ENCODE assay signal across 13 mouse cellular contexts in genomic region chr13:81131860-81132259, GRCm38 (mm10).
DNase-seq lines count a peak whose midpoint lies in the region; ATAC-seq and TF ChIP-seq lines count a peak whose summit lies in the region.
"Had no signal": no experiment of that assay in that cellular context is flagged by ENCODE, and none has a peak within 500 bp of the region (broad histone marks: within the 10 kb centered on the region; RNA-seq: fewer than 3 reads in every experiment).

No protein-coding gene starts in this region.

- 72% methylated on average over 6 of the region's 6 CpGs for WGBS in spleen, adult 2 months
- WGBS in heart, postnatal 0 days, result 11% methylated on average over 6 of the region's 6 CpGs

- TF ChIP-seq CTCF in spleen, adult 2 months (IDR thresholded peaks at IDR 0.05; ENCODE audit: extremely low read depth, insufficient read depth, insufficient read length, insufficient replicate concordance), result no peak
- TF ChIP-seq CTCF in heart, postnatal 0 days (IDR thresholded peaks at IDR 0.05; ENCODE audit: low read depth), result no peak

- 0 out of 2 replicates have a peak overlapping the region, but pooled peaks have one; percentile 8 for H3K9ac ChIP-seq in heart, postnatal 0 days (replicated peaks; ENCODE audit: low read depth, low read length)
- H3K9ac ChIP-seq: embryonic facial prominence, embryonic 13.5 days; forebrain, postnatal 0 days; hindbrain, embryonic 15.5 days had no signal

- 0 out of 2 replicates have a peak overlapping the region, but pooled peaks have one; percentile 29 for H3K27ac ChIP-seq in spleen, adult 2 months (ENCODE audit: insufficient read depth, low read length)
- peak overlapping the region; percentile 88 for H3K27ac ChIP-seq in heart, postnatal 0 days (ENCODE audit: low read depth)
- H3K27ac ChIP-seq: embryonic facial prominence, embryonic 13.5 days; hindbrain, embryonic 15.5 days had no signal

- TF ChIP-seq EP300 in heart, postnatal 0 days (IDR thresholded peaks at IDR 0.05; ENCODE audit: low read depth), result peak; percentile 82

- no peaks in the 10 kb centered on the region for H3K36me3 ChIP-seq in spleen, adult 2 months (ENCODE audit: control insufficient read depth, insufficient read depth, low read length)
- no peaks in the 10 kb centered on the region for H3K36me3 ChIP-seq in heart, postnatal 0 days (replicated peaks; ENCODE audit: control insufficient read depth, insufficient read depth, low read length)
- H3K36me3 ChIP-seq: embryonic facial prominence, embryonic 13.5 days; G1E; hindbrain, embryonic 15.5 days had no signal

- no peak for DNase-seq in spleen, adult 2 months (ENCODE audit: low read depth in 1 of 2, low spot score in 2 of 2)
- no peak for DNase-seq in spleen, postnatal 14 days (ENCODE audit: low spot score in 2 of 2)
- peak; percentile 71 to 79 for DNase-seq in heart, adult 18-20 months
- peak; percentile 75 for DNase-seq in heart, postnatal 0 days (ENCODE audit: low spot score)
- DNase-seq in lung, postnatal 36 days, result peak; percentile 41
- no peak for DNase-seq in adrenal gland, adult 2 months
- DNase-seq in thymus, adult 18-20 months, result no peak
- DNase-seq: cerebellum, adult 11-12 months; forebrain, postnatal 0 days; kidney, postnatal 14 days had no signal

- H3K4me3 ChIP-seq in spleen, adult 2 months (ENCODE audit: extremely low read depth, insufficient read depth, insufficient read length), result no peak overlapping the region
- no peak overlapping the region for H3K4me3 ChIP-seq in heart, postnatal 0 days (ENCODE audit: low read depth, low read length)
- H3K4me3 ChIP-seq: embryonic facial prominence, embryonic 13.5 days; hindbrain, embryonic 15.5 days had no signal

- H3K4me1 ChIP-seq in spleen, adult 2 months (ENCODE audit: control insufficient read depth, insufficient read depth, insufficient read length), result no peaks in the 10 kb centered on the region; the same call in 1 of the 2 replicates
- H3K4me1 ChIP-seq in heart, postnatal 0 days (ENCODE audit: control insufficient read depth, insufficient read depth), result peaks cover 40% of the 10 kb centered on the region

- H3K4me2 ChIP-seq in heart, postnatal 0 days (ENCODE audit: low read depth, low read length), result 0 out of 2 replicates have a peak overlapping the region, but pooled peaks have one; percentile 10
- H3K4me2 ChIP-seq: hindbrain, embryonic 15.5 days had no signal

- peak; percentile 70 for ATAC-seq in heart, postnatal 0 days (ENCODE audit: insufficient read depth, low read depth)
- ATAC-seq: forebrain, postnatal 0 days had no signal

- no peak for TF ChIP-seq POLR2A in spleen, adult 2 months (IDR thresholded peaks at IDR 0.05; ENCODE audit: low read depth, low read length)

- H3K27me3 ChIP-seq in spleen, adult 2 months (ENCODE audit: control insufficient read depth, insufficient read depth, low read length), result no peaks in the 10 kb centered on the region
- no peaks in the 10 kb centered on the region for H3K27me3 ChIP-seq in heart, postnatal 0 days (ENCODE audit: control insufficient read depth, insufficient read depth, low read length)
- H3K27me3 ChIP-seq: embryonic facial prominence, embryonic 13.5 days; hindbrain, embryonic 15.5 days had no signal

- H3K9me3 ChIP-seq in heart, postnatal 0 days (replicated peaks; ENCODE audit: control insufficient read depth, low read length), result no peaks in the 10 kb centered on the region
- H3K9me3 ChIP-seq: embryonic facial prominence, embryonic 13.5 days; G1E; hindbrain, embryonic 15.5 days had no signal

Comparison
In these comparisons a context has a peak if more than half of its experiments do, and no peak if none do; other contexts are left out.
1. DNase-seq: peak in heart, adult 18-20 months (2 of 2), heart, postnatal 0 days (single experiment) and lung, postnatal 36 days (single experiment); none in spleen, adult 2 months (0 of 2), spleen, postnatal 14 days (0 of 2), adrenal gland, adult 2 months (single experiment) and thymus, adult 18-20 months (0 of 2).